Mouse (Mus musculus) thymus, postnatal 25 days (tissue): ENCODE measurements at regions not wholly inside any gene's neighbourhood (a gene's known extent, or its start where the extent isn't known, plus 50 kb on each side); places are given as distances from the start of the nearest gene placed in this dataset.
A peak's percentile ranks its signal among the peaks of the same experiment; 100 is the strongest.

Experiments
- DNase-seq: peaks from one replicate; pipeline ENCODE4 v3.0.0; 2022

GRCm38 (mm10) chr12:80017376-80017929, 95.4 kb downstream of the Zfp36l1 start:
- no peak for DNase-seq

GRCm38 (mm10) chr12:80015938-80016337, 96.9 kb downstream of the Zfp36l1 start:
- no peak for DNase-seq

GRCm38 (mm10) chr12:80014598-80014983, 98.2 kb downstream of the Zfp36l1 start:
- no peak for DNase-seq

GRCm38 (mm10) chr12:80013904-80014597, 98.8 kb downstream of the Zfp36l1 start:
- peak; percentile 68 for DNase-seq

GRCm38 (mm10) chr12:80013577-80013903, 99.3 kb downstream of the Zfp36l1 start:
- no peak for DNase-seq

- DNase-seq, result no peak
Observed at GRCm38 (mm10) chr12:80011916-80012315, 100.9 kb downstream of the Zfp36l1 start.

- no peak for DNase-seq
Observed at GRCm38 (mm10) chr12:80010947-80011346, 101.9 kb downstream of the Zfp36l1 start.

- no peak for DNase-seq
Observed at GRCm38 (mm10) chr12:80010220-80010619, 102.6 kb downstream of the Zfp36l1 start.

GRCm38 (mm10) chr12:80007849-80008248, 105.0 kb downstream of the Zfp36l1 start:
- no peak for DNase-seq

- no peak for DNase-seq
Observed at GRCm38 (mm10) chr12:80005227-80005919, 107.4 kb downstream of the Zfp36l1 start.

GRCm38 (mm10) chr12:80004575-80004974, 108.2 kb downstream of the Zfp36l1 start:
- DNase-seq, result no peak

- no peak for DNase-seq
Observed at GRCm38 (mm10) chr12:80003486-80003885, 109.3 kb downstream of the Zfp36l1 start.

- no peak for DNase-seq
Observed at GRCm38 (mm10) chr12:80002474-80003125, 110.2 kb downstream of the Zfp36l1 start.

GRCm38 (mm10) chr12:80001794-80002193, 111.0 kb downstream of the Zfp36l1 start:
- DNase-seq, result no peak

- DNase-seq, result no peak
Observed at GRCm38 (mm10) chr12:79999868-80000370, 112.9 kb downstream of the Zfp36l1 start.

- no peak for DNase-seq
Observed at GRCm38 (mm10) chr12:79998788-79999187, 114.0 kb downstream of the Zfp36l1 start.

GRCm38 (mm10) chr12:79998339-79998738, 114.5 kb downstream of the Zfp36l1 start:
- no peak for DNase-seq

- DNase-seq, result no peak
Observed at GRCm38 (mm10) chr12:79997201-79997600, 115.6 kb downstream of the Zfp36l1 start.

GRCm38 (mm10) chr12:79995521-79996094, 117.2 kb downstream of the Zfp36l1 start:
- DNase-seq, result no peak

- DNase-seq, result no peak
Observed at GRCm38 (mm10) chr12:79993821-79994571, 118.8 kb downstream of the Zfp36l1 start.

- DNase-seq, result no peak
Observed at GRCm38 (mm10) chr12:79991279-79991678, 121.5 kb downstream of the Zfp36l1 start.

GRCm38 (mm10) chr12:79990751-79991150, 122.1 kb downstream of the Zfp36l1 start:
- DNase-seq, result no peak
